10 mouse cellular contexts compared by ENCODE assay signal in genomic region chr6:99954832-99955830, GRCm38 (mm10).
DNase-seq lines count a peak whose midpoint lies in the region; ATAC-seq and TF ChIP-seq lines count a peak whose summit lies in the region.
"Had no signal": no experiment of that assay in that cellular context is flagged by ENCODE, and none has a peak within 500 bp of the region (broad histone marks: within the 10 kb centered on the region; RNA-seq: fewer than 3 reads in every experiment).

No protein-coding gene starts in this region.

- no peaks in the 10 kb centered on the region for H3K9me3 ChIP-seq in hindbrain, postnatal 0 days (ENCODE audit: low read length)
- H3K9me3 ChIP-seq in midbrain, embryonic 12.5 days = no peaks in the 10 kb centered on the region
- H3K9me3 ChIP-seq in intestine, embryonic 15.5 days = no peaks in the 10 kb centered on the region
- H3K9me3 ChIP-seq: embryonic facial prominence, embryonic 15.5 days had no signal

- peak; percentile 19 to 27 for DNase-seq in heart, adult 2 months
- no peak for DNase-seq in heart, postnatal 14 days
- DNase-seq in ZHBTc4 (ENCODE audit: low read depth, low spot score) (peak; percentile 77), adipocyte (ENCODE audit: low spot score) (no peak)
- DNase-seq in hindbrain, postnatal 0 days (ENCODE audit: low spot score) = peak; percentile 70
- no peak for DNase-seq in spleen, postnatal 10 days (ENCODE audit: low spot score in 2 of 2)

- H3K4me3 ChIP-seq in heart, adult 2 months = no peak overlapping the region
- H3K4me3 ChIP-seq in hindbrain, postnatal 0 days (ENCODE audit: low read length) = no peak overlapping the region
- no peak overlapping the region for H3K4me3 ChIP-seq in midbrain, embryonic 12.5 days
- no peak overlapping the region for H3K4me3 ChIP-seq in intestine, embryonic 15.5 days (replicated peaks)
- H3K4me3 ChIP-seq: embryonic facial prominence, embryonic 15.5 days had no signal

- H3K79me2 ChIP-seq in heart, adult 2 months (replicated peaks; ENCODE audit: control insufficient read depth, insufficient read depth, low read length) = no peaks in the 10 kb centered on the region

- no peak overlapping the region for H3K4me2 ChIP-seq in hindbrain, postnatal 0 days (ENCODE audit: low read depth, low read length)
- no peak overlapping the region for H3K4me2 ChIP-seq in midbrain, embryonic 12.5 days (replicated peaks)
- H3K4me2 ChIP-seq in intestine, embryonic 15.5 days (replicated peaks) = no peak overlapping the region
- H3K4me2 ChIP-seq: embryonic facial prominence, embryonic 15.5 days had no signal

- H3K27ac ChIP-seq in heart, adult 2 months = no peak overlapping the region
- H3K27ac ChIP-seq in hindbrain, postnatal 0 days = peak overlapping the region; percentile 54; the same call in 1 of the 2 replicates
- H3K27ac ChIP-seq in midbrain, embryonic 12.5 days (replicated peaks) = no peak overlapping the region
- no peak overlapping the region for H3K27ac ChIP-seq in intestine, embryonic 15.5 days
- H3K27ac ChIP-seq: embryonic facial prominence, embryonic 15.5 days had no signal

- no peak overlapping the region for H3K9ac ChIP-seq in heart, adult 2 months (ENCODE audit: low read depth, low read length)
- H3K9ac ChIP-seq in hindbrain, postnatal 0 days (replicated peaks; ENCODE audit: low read length) = no peak overlapping the region
- no peak overlapping the region for H3K9ac ChIP-seq in midbrain, embryonic 12.5 days (replicated peaks)
- H3K9ac ChIP-seq in intestine, embryonic 15.5 days = no peak overlapping the region
- H3K9ac ChIP-seq: embryonic facial prominence, embryonic 15.5 days had no signal

- H3K4me1 ChIP-seq in heart, adult 2 months (ENCODE audit: control insufficient read depth, insufficient read depth, low read length) = no peaks in the 10 kb centered on the region
- H3K4me1 ChIP-seq in hindbrain, postnatal 0 days (ENCODE audit: insufficient read depth, low read length) = peaks cover 7% of the 10 kb centered on the region; the same call in 1 of the 2 replicates
- H3K4me1 ChIP-seq in midbrain, embryonic 12.5 days = peaks cover 26% of the 10 kb centered on the region
- no peaks in the 10 kb centered on the region for H3K4me1 ChIP-seq in intestine, embryonic 15.5 days (replicated peaks)

- no peak for TF ChIP-seq EP300 in heart, adult 2 months (IDR thresholded peaks at IDR 0.05; ENCODE audit: insufficient read depth, low read depth, low read length)

- intact Hi-C loops in heart, adult 2 months (cut with DNase I) = no loop called here
- intact Hi-C loops in heart, postnatal 14 days (cut with DNase I) = no loop called here

- TF ChIP-seq CTCF in heart, adult 2 months (IDR thresholded peaks at IDR 0.05) = no peak
- TF ChIP-seq CTCF in hindbrain, postnatal 0 days (IDR thresholded peaks at IDR 0.05; ENCODE audit: low read depth) = no peak

- H3K27me3 ChIP-seq in heart, adult 2 months (ENCODE audit: control insufficient read depth, insufficient read depth, low read length) = no peaks in the 10 kb centered on the region
- no peaks in the 10 kb centered on the region; the same call in 1 of the 2 replicates for H3K27me3 ChIP-seq in hindbrain, postnatal 0 days (ENCODE audit: insufficient read depth, low read length)
- peaks cover 33% of the 10 kb centered on the region for H3K27me3 ChIP-seq in midbrain, embryonic 12.5 days
- no peaks in the 10 kb centered on the region for H3K27me3 ChIP-seq in intestine, embryonic 15.5 days (replicated peaks)
- H3K27me3 ChIP-seq: embryonic facial prominence, embryonic 15.5 days had no signal

- H3K36me3 ChIP-seq in heart, adult 2 months (ENCODE audit: control insufficient read depth, insufficient read depth, low read length) = no peaks in the 10 kb centered on the region
- no peaks in the 10 kb centered on the region for H3K36me3 ChIP-seq in hindbrain, postnatal 0 days (ENCODE audit: insufficient read depth, low read length)
- no peaks in the 10 kb centered on the region for H3K36me3 ChIP-seq in midbrain, embryonic 12.5 days
- no peaks in the 10 kb centered on the region for H3K36me3 ChIP-seq in intestine, embryonic 15.5 days
- H3K36me3 ChIP-seq: embryonic facial prominence, embryonic 15.5 days had no signal

- ATAC-seq in hindbrain, postnatal 0 days = peak; percentile 78
- ATAC-seq in midbrain, embryonic 12.5 days (ENCODE audit: low FRiP score, low read depth) = peak; percentile 81
- ATAC-seq in intestine, embryonic 15.5 days = no peak
- ATAC-seq: intestine, postnatal 0 days had no signal

- 63% methylated on average over 22 of the region's 22 CpGs for WGBS in heart, adult 2 months
- 51% methylated on average over 22 of the region's 22 CpGs for WGBS in hindbrain, postnatal 0 days
- 63% methylated on average over 22 of the region's 22 CpGs for WGBS in midbrain, embryonic 12.5 days
- 78% methylated on average over 22 of the region's 22 CpGs for WGBS in intestine, embryonic 15.5 days

- no peak for TF ChIP-seq POLR2A in heart, adult 2 months (IDR thresholded peaks at IDR 0.05; ENCODE audit: insufficient read depth, low read depth, low read length)

Comparison
In these comparisons a context has a peak if more than half of its experiments do, and no peak if none do; other contexts are left out.
1. DNase-seq: peak in heart, adult 2 months (2 of 2), ZHBTc4 (single experiment) and hindbrain, postnatal 0 days (single experiment); none in heart, postnatal 14 days (0 of 2), adipocyte (single experiment) and spleen, postnatal 10 days (0 of 2).